In genomic region chr4:155019336-155019847, GRCm38 (mm10) we compare ENCODE assay signal across 8 mouse cellular contexts. TPM values are rescaled to one million over a fixed set of nuclear protein-coding genes. Genes with fewer than 3 reads are reported as not detected.
DNase-seq lines count a peak whose midpoint lies in the region; ATAC-seq lines count a peak whose summit lies in the region.

No protein-coding gene starts in this region.

- ATAC-seq in forebrain, embryonic 11.5 days (replicated peaks; ENCODE audit: low FRiP score) = peak; percentile 67
- peak; percentile 61; the same call in 1 of the 2 replicates for ATAC-seq in midbrain, embryonic 12.5 days (ENCODE audit: low FRiP score, low read depth)
- ATAC-seq in monocyte, adult 5-6 weeks (replicated peaks; ENCODE audit: insufficient number of reproducible peaks, low FRiP score, low TSS enrichment, poor library complexity, severe bottlenecking) = no peak

- H3K4me2 ChIP-seq in forebrain, embryonic 11.5 days (ENCODE audit: low read depth, low read length, severe bottlenecking) = peak overlapping the region; percentile 37; the same call in 1 of the 2 replicates
- peak overlapping the region; percentile 42 for H3K4me2 ChIP-seq in midbrain, embryonic 12.5 days (replicated peaks)

- H3K36me3 ChIP-seq in forebrain, embryonic 11.5 days (ENCODE audit: control insufficient read depth, insufficient read depth, low read length) = no peaks in the 10 kb centered on the region
- H3K36me3 ChIP-seq in midbrain, embryonic 12.5 days = no peaks in the 10 kb centered on the region

- no peaks in the 10 kb centered on the region for H3K9me3 ChIP-seq in forebrain, embryonic 11.5 days (ENCODE audit: control insufficient read depth, low read length)
- H3K9me3 ChIP-seq in midbrain, embryonic 12.5 days = no peaks in the 10 kb centered on the region

- H3K27me3 ChIP-seq in forebrain, embryonic 11.5 days (ENCODE audit: control insufficient read depth, insufficient read depth, low read length) = peaks cover 2% of the 10 kb centered on the region; the same call in 1 of the 2 replicates
- H3K27me3 ChIP-seq in midbrain, embryonic 12.5 days = peaks cover 41% of the 10 kb centered on the region

- peaks cover 13% of the 10 kb centered on the region for H3K4me1 ChIP-seq in forebrain, embryonic 11.5 days (replicated peaks; ENCODE audit: control insufficient read depth, insufficient read depth, low read length)
- H3K4me1 ChIP-seq in midbrain, embryonic 12.5 days = peaks cover 50% of the 10 kb centered on the region

- intact Hi-C loops in heart, postnatal 14 days (cut with DNase I) = no loop called here

- peak; percentile 7 to 19 for DNase-seq in heart, postnatal 14 days
- no peak for DNase-seq in heart, adult 8-10 months (ENCODE audit: low spot score)
- peak; percentile 91 for DNase-seq in brain, adult 2 months (ENCODE audit: low read depth, low spot score)
- peak; percentile 79 for DNase-seq in forebrain, embryonic 11.5 days (ENCODE audit: low spot score)
- peak; percentile 37 to 63 for DNase-seq in kidney, postnatal 4 days
- no peak for DNase-seq in adipocyte (ENCODE audit: low spot score)

- H3K9ac ChIP-seq in forebrain, embryonic 11.5 days (ENCODE audit: low read length) = peak overlapping the region; percentile 23; the same call in 1 of the 2 replicates
- no peak overlapping the region for H3K9ac ChIP-seq in midbrain, embryonic 12.5 days (replicated peaks)

- peak overlapping the region; percentile 6; the same call in 1 of the 2 replicates for H3K27ac ChIP-seq in forebrain, embryonic 11.5 days (ENCODE audit: low read depth, low read length)
- 0 out of 2 replicates have a peak overlapping the region, but pooled peaks have one; percentile 25 for H3K27ac ChIP-seq in midbrain, embryonic 12.5 days (replicated peaks)

- H3K4me3 ChIP-seq in forebrain, embryonic 11.5 days (ENCODE audit: low read depth, low read length) = peak overlapping the region; percentile 18; the same call in 1 of the 2 replicates
- H3K4me3 ChIP-seq in midbrain, embryonic 12.5 days = peak overlapping the region; percentile 23; the same call in 1 of the 2 replicates

- under 1% methylated on average over 10 of the region's 10 CpGs for WGBS in forebrain, embryonic 11.5 days
- 1% methylated on average over 10 of the region's 10 CpGs for WGBS in midbrain, embryonic 12.5 days

RNA-seq across cellular contexts. Expression of gene Plch2, which starts 37.2 kb away (rescaled TPM):
- total RNA-seq in heart, postnatal 14 days (2021) = under 1 TPM in 1 of 2 experiments, not detected in 1; 0.17 TPM
- under 1 TPM in 1 of 4 experiments, not detected in 3; 0.06 TPM for total RNA-seq in heart, adult 8-10 months (2022)
- polyA plus RNA-seq in forebrain, embryonic 11.5 days (2014; fragmentation: Nextera tagmentation; extraction: Ambion mirVana) = 2.4 and 3.1 TPM in 2 replicates
- 3.6 and 3.7 TPM in 2 replicates for polyA plus RNA-seq in midbrain, embryonic 12.5 days (2016; fragmentation: Nextera tagmentation; extraction: Ambion mirVana)
- not detected in 3 replicates for total RNA-seq in monocyte, adult 5-6 weeks (2017)

RNA-seq across cellular contexts. Expression of gene Pex10, which starts 47.4 kb away (rescaled TPM):
- total RNA-seq in heart, postnatal 14 days (2021) = 10 to 100 TPM; 18.3 to 19.6 TPM
- total RNA-seq in heart, adult 8-10 months (2022) = 10 to 100 TPM; 18.5 to 26.0 (median 22.6) TPM
- polyA plus RNA-seq in forebrain, embryonic 11.5 days (2014; fragmentation: Nextera tagmentation; extraction: Ambion mirVana) = 7.2 and 9.7 TPM in 2 replicates
- polyA plus RNA-seq in midbrain, embryonic 12.5 days (2016; fragmentation: Nextera tagmentation; extraction: Ambion mirVana) = 16.0 and 19.2 TPM in 2 replicates
- total RNA-seq in monocyte, adult 5-6 weeks (2017) = 1.6 to 6.2 TPM (median 3.1 TPM) in 3 replicates

RNA-seq across cellular contexts. Expression of gene Pank4, which starts 55.5 kb away (rescaled TPM):
- 10 to 100 TPM; 38.3 to 41.0 TPM for total RNA-seq in heart, postnatal 14 days (2021)
- 10 to 100 TPM; 38.6 to 44.1 (median 41.2) TPM for total RNA-seq in heart, adult 8-10 months (2022)
- polyA plus RNA-seq in forebrain, embryonic 11.5 days (2014; fragmentation: Nextera tagmentation; extraction: Ambion mirVana) = 43.1 and 49.1 TPM in 2 replicates
- polyA plus RNA-seq in midbrain, embryonic 12.5 days (2016; fragmentation: Nextera tagmentation; extraction: Ambion mirVana) = 48.5 and 50.2 TPM in 2 replicates
- total RNA-seq in monocyte, adult 5-6 weeks (2017) = 26.6 to 36.7 TPM (median 30.2 TPM) in 3 replicates

RNA-seq across cellular contexts. Expression of gene Hes5, which starts 58.7 kb away (rescaled TPM):
- not detected for total RNA-seq in heart, postnatal 14 days (2021)
- not detected for total RNA-seq in heart, adult 8-10 months (2022)
- polyA plus RNA-seq in forebrain, embryonic 11.5 days (2014; fragmentation: Nextera tagmentation; extraction: Ambion mirVana) = 313 and 318 TPM in 2 replicates
- 800 and 870 TPM in 2 replicates for polyA plus RNA-seq in midbrain, embryonic 12.5 days (2016; fragmentation: Nextera tagmentation; extraction: Ambion mirVana)
- not detected in 3 replicates for total RNA-seq in monocyte, adult 5-6 weeks (2017)

Comparison
In these comparisons a context has a peak if more than half of its experiments do, and no peak if none do; other contexts are left out.
1. DNase-seq: peak in heart, postnatal 14 days (2 of 2), brain, adult 2 months (single experiment), forebrain, embryonic 11.5 days (single experiment) and kidney, postnatal 4 days (2 of 2); none in heart, adult 8-10 months (single experiment) and adipocyte (single experiment).